9 mouse cellular contexts compared by ENCODE assay signal in the genomic region with DNA sequence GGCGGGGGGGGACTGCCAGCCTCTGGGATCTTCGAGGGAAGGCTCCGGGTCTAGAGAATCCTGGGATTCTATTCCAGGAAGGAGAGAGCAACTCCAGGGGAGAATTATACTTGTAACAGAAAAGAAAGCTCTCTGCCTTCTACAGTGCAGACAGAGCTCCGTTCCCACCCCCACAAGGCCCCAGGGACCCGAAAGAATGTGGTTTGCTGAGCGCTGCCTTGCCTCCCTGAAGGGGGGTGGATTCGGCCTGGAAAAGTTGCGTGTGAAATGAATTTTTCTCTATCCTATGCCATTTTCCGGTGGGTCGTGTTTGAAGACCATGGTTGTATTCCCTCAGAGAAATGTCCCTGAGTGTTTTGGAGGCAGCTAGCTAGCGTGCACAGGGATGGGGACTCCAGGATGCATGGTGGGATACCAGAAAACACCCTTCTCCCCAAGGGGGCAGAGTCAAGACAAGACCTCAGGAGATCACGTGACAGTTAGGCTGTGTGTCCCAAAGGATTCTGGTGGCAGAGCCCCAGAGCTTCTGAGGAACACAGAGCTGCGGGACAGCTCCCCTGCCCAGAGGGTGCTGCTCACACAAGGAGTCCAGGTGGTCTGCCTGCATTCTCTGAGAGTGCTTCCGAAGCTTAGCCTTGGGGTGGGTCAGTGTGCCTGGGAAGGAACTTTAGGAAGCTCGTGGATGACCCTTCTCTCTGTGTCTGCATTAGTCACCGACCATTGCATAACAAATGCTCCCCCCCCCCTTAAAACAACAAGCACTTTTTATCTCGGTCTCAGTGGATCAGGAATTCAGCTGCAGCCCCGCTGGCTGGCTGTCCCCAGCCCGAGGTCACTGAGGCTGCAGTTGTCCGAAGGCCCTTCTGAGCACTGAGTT. TPM values are rescaled to one million over a fixed set of nuclear protein-coding genes. Genes with fewer than 3 reads are reported as not detected.
DNase-seq lines count a peak whose midpoint lies in the region; ATAC-seq and TF ChIP-seq lines count a peak whose summit lies in the region.
"Had no signal": no experiment of that assay in that cellular context is flagged by ENCODE, and none has a peak within 500 bp of the region (broad histone marks: within the 10 kb centered on the region; RNA-seq: fewer than 3 reads in every experiment).

No protein-coding gene starts in this region.

- peaks cover 66% of the 10 kb centered on the region for H3K4me1 ChIP-seq in embryonic facial prominence, embryonic 13.5 days
- H3K4me1 ChIP-seq in heart, embryonic 13.5 days = peaks cover 61% of the 10 kb centered on the region
- H3K4me1 ChIP-seq in kidney, postnatal 0 days (replicated peaks; ENCODE audit: insufficient read depth, low read length) = peaks cover 44% of the 10 kb centered on the region

- H3K4me2 ChIP-seq in embryonic facial prominence, embryonic 13.5 days = peak overlapping the region; percentile 51
- peak overlapping the region; percentile 67 for H3K4me2 ChIP-seq in heart, embryonic 13.5 days
- peak overlapping the region; percentile 39 for H3K4me2 ChIP-seq in kidney, postnatal 0 days (ENCODE audit: low read length)

- no peaks in the 10 kb centered on the region for H3K27me3 ChIP-seq in embryonic facial prominence, embryonic 13.5 days
- H3K27me3 ChIP-seq in heart, embryonic 13.5 days (replicated peaks) = no peaks in the 10 kb centered on the region
- no peaks in the 10 kb centered on the region for H3K27me3 ChIP-seq in kidney, postnatal 0 days (ENCODE audit: insufficient read depth, low read length)

- peak overlapping the region; percentile 22; the same call in 1 of the 2 replicates for H3K4me3 ChIP-seq in embryonic facial prominence, embryonic 13.5 days
- H3K4me3 ChIP-seq in heart, embryonic 13.5 days = peak overlapping the region; percentile 30
- no peak overlapping the region for H3K4me3 ChIP-seq in kidney, postnatal 0 days (replicated peaks; ENCODE audit: low read depth, low read length)
- H3K4me3 ChIP-seq: erythroblast, embryonic 14.5 days had no signal

- peak overlapping the region; percentile 62 for H3K9ac ChIP-seq in embryonic facial prominence, embryonic 13.5 days
- H3K9ac ChIP-seq in heart, embryonic 13.5 days = peak overlapping the region; percentile 79
- peak overlapping the region; percentile 49; the same call in 1 of the 2 replicates for H3K9ac ChIP-seq in kidney, postnatal 0 days (ENCODE audit: low read depth, low read length)

- WGBS in embryonic facial prominence, embryonic 13.5 days = 6% methylated on average over 20 of the region's 20 CpGs
- 6% methylated on average over 18 of the region's 20 CpGs for WGBS in heart, embryonic 13.5 days
- 9% methylated on average over 19 of the region's 20 CpGs for WGBS in kidney, postnatal 0 days

- no peaks in the 10 kb centered on the region for H3K36me3 ChIP-seq in embryonic facial prominence, embryonic 13.5 days
- H3K36me3 ChIP-seq in heart, embryonic 13.5 days = no peaks in the 10 kb centered on the region
- no peaks in the 10 kb centered on the region for H3K36me3 ChIP-seq in kidney, postnatal 0 days (ENCODE audit: insufficient read depth, low read length)

- H3K27ac ChIP-seq in embryonic facial prominence, embryonic 13.5 days = peak overlapping the region; percentile 98
- H3K27ac ChIP-seq in heart, embryonic 13.5 days (replicated peaks) = peak overlapping the region; percentile 92
- peak overlapping the region; percentile 93 for H3K27ac ChIP-seq in kidney, postnatal 0 days

- no peak; the same call in 1 of the 2 replicates for TF ChIP-seq CTCF in kidney, postnatal 0 days (IDR thresholded peaks at IDR 0.05; ENCODE audit: low read depth)

- ATAC-seq in embryonic facial prominence, embryonic 13.5 days (ENCODE audit: insufficient number of reproducible peaks, insufficient read depth, low FRiP score, low TSS enrichment, low read depth) = no peak; the same call in 1 of the 2 replicates
- no peak for ATAC-seq in heart, embryonic 13.5 days (ENCODE audit: extremely low read depth, insufficient number of reproducible peaks, low FRiP score, low TSS enrichment)
- no peak for ATAC-seq in kidney, postnatal 0 days (replicated peaks; ENCODE audit: low FRiP score, low read depth)
- no peak for ATAC-seq in CD4-positive, CD25-positive, alpha-beta regulatory T cell, adult 4 months

- peak; percentile 20 for DNase-seq in cerebellum, adult 9-11 months
- DNase-seq in cerebellum, adult 11-12 months = no peak
- peak; percentile 91 for DNase-seq in kidney, postnatal 0 days (ENCODE audit: low spot score)
- peak; percentile 57 for DNase-seq in lung, postnatal 25 days (ENCODE audit: low spot score)
- peak; percentile 58 for DNase-seq in yolk sac, embryonic 10.5 days (ENCODE audit: low spot score)

- H3K9me3 ChIP-seq in embryonic facial prominence, embryonic 13.5 days = no peaks in the 10 kb centered on the region
- no peaks in the 10 kb centered on the region for H3K9me3 ChIP-seq in heart, embryonic 13.5 days
- H3K9me3 ChIP-seq in kidney, postnatal 0 days (replicated peaks; ENCODE audit: low read length) = no peaks in the 10 kb centered on the region

RNA-seq across cellular contexts. Expression of a gene that starts 6.4 kb away (rescaled TPM):
- 1.9 and 2.0 TPM in 2 replicates for polyA plus RNA-seq in embryonic facial prominence, embryonic 13.5 days (2015; fragmentation: Nextera tagmentation; extraction: Ambion mirVana)
- polyA plus RNA-seq in heart, embryonic 13.5 days (2015; fragmentation: Nextera tagmentation; extraction: Ambion mirVana) = 2.1 and 2.4 TPM in 2 replicates
- 2.1 and 2.7 TPM in 2 replicates for polyA plus RNA-seq in kidney, postnatal 0 days (2015; fragmentation: Nextera tagmentation; extraction: Ambion mirVana)
- polyA plus RNA-seq in CD4-positive, CD25-positive, alpha-beta regulatory T cell, adult 4 months (2017; shearing (Covaris generic)) = 1 to 10 TPM; 2.0 to 5.4 TPM
- polyA plus RNA-seq: erythroblast, embryonic 14.5 days had no signal
